ENCODE assay signal across 8 mouse cellular contexts in genomic region chr3:61363989-61364660, GRCm38 (mm10). TPM values are rescaled to one million over a fixed set of nuclear protein-coding genes. Genes with fewer than 3 reads are reported as not detected.
DNase-seq lines count a peak whose midpoint lies in the region; TF ChIP-seq lines count a peak whose summit lies in the region.

No protein-coding gene starts in this region.

- H3K36me3 ChIP-seq in macrophage (ENCODE audit: inconsistent target) = no peaks in the 10 kb centered on the region; the same call in 1 of the 2 replicates

- peak overlapping the region; percentile 80 for H3K27ac ChIP-seq in cortical plate, adult 2 months (ENCODE audit: insufficient read depth, low read length)
- peak overlapping the region; percentile 95 for H3K27ac ChIP-seq in left cerebral cortex, adult 2 months
- peak overlapping the region; percentile 98 for H3K27ac ChIP-seq in macrophage

- peak; percentile 94 for TF ChIP-seq POLR2A in cortical plate, adult 2 months (IDR thresholded peaks at IDR 0.05; ENCODE audit: extremely low read depth, insufficient read depth, low read length)

- H3K79me2 ChIP-seq in macrophage (ENCODE audit: inconsistent target) = peaks cover 43% of the 10 kb centered on the region

- TF ChIP-seq CTCF in cortical plate, adult 2 months (IDR thresholded peaks at IDR 0.05; ENCODE audit: extremely low read depth, insufficient read depth, low read length) = no peak
- TF ChIP-seq CTCF in left cerebral cortex, adult 2 months (IDR thresholded peaks at IDR 0.05) = no peak

- WGBS in macrophage (ENCODE audit: missing documents) = 0% methylated on average over 41 of the region's 51 CpGs

- intact Hi-C loops in left cerebral cortex, adult 2 months (cut with DNase I) = loop anchor here (5.0 kb wide), 3 partner anchors 97 to 828 kb away; no protein-coding TSS in a partner anchor

- DNase-seq in adipocyte (ENCODE audit: low spot score) = peak; percentile 96
- DNase-seq in gastrocnemius, adult 8-10 months (ENCODE audit: low spot score in 2 of 2) = peak; percentile 82 to 87
- peak; percentile 61 for DNase-seq in hindlimb bud, embryonic 11.5 days (ENCODE audit: extremely low spot score, low read depth, low spot score)
- DNase-seq in left cerebral cortex, adult 2 months (ENCODE audit: extremely low spot score in 1 of 2, low spot score in 2 of 2) = peak; percentile 96
- DNase-seq in retina, postnatal 7 days (ENCODE audit: low read depth, low spot score) = peak; percentile 91
- DNase-seq in urinary bladder, adult 18-20 months (ENCODE audit: low spot score in 2 of 2) = peak; percentile 88 to 93

- H3K4me3 ChIP-seq in cortical plate, adult 2 months (ENCODE audit: insufficient read depth, low read length) = peak overlapping the region; percentile 91
- peak overlapping the region; percentile 98 for H3K4me3 ChIP-seq in left cerebral cortex, adult 2 months
- peak overlapping the region; percentile 96 for H3K4me3 ChIP-seq in macrophage (ENCODE audit: inconsistent target)

- H3K4me1 ChIP-seq in cortical plate, adult 2 months (ENCODE audit: control insufficient read depth, insufficient read depth, low read length) = peaks cover 1% of the 10 kb centered on the region; the same call in 1 of the 2 replicates

RNA-seq across cellular contexts. Expression of gene B430305J03Rik, which starts 1.6 kb away (rescaled TPM):
- 1.0 and 1.2 TPM in 2 replicates for polyA plus RNA-seq in cortical plate, adult 2 months (2012; rRNA removed)
- under 1 TPM in 1 of 4 experiments, not detected in 3; 0.15 TPM for total RNA-seq in gastrocnemius, adult 8-10 months (2022)
- 1 to 10 TPM; 2.6 to 3.1 TPM for total RNA-seq in left cerebral cortex, adult 2 months (2021)
- 10 to 100 TPM in 13 of 26 experiments, 1 to 10 TPM in 13; 2.3 to 22.2 (median 10.4) TPM for total RNA-seq in macrophage (2018; cell fraction: chromatin; rRNA removed)
- total RNA-seq in macrophage (2018; cell fraction: cytosol; rRNA removed) = 10 to 100 TPM in 7 of 26 experiments, 1 to 10 TPM in 19; 4.1 to 12.4 (median 8.0) TPM
- total RNA-seq in macrophage (2018; cell fraction: nucleus; rRNA removed) = 10 to 100 TPM in 22 of 26 experiments, 1 to 10 TPM in 4; 6.6 to 32.9 (median 19.3) TPM
- 1.9 to 4.8 TPM (median 2.3 TPM) in 3 replicates for polyA plus RNA-seq in macrophage (2018)

RNA-seq across cellular contexts. Expression of gene Rap2b, which starts 2.7 kb away (rescaled TPM):
- polyA plus RNA-seq in cortical plate, adult 2 months (2012; rRNA removed) = 15.9 and 16.9 TPM in 2 replicates
- total RNA-seq in gastrocnemius, adult 8-10 months (2022) = 1 to 10 TPM in 2 of 4 experiments, under 1 TPM in 2; 0.80 to 1.2 (median 0.96) TPM
- total RNA-seq in left cerebral cortex, adult 2 months (2021) = 10 to 100 TPM; 35.2 to 38.5 TPM
- total RNA-seq in macrophage (2018; cell fraction: chromatin; rRNA removed) = 100 to 1,000 TPM in 5 of 26 experiments, 10 to 100 TPM in 21; 24.7 to 149 (median 75.7) TPM
- 100 to 1,000 TPM in 21 of 26 experiments, 10 to 100 TPM in 5; 83.8 to 180 (median 125) TPM for total RNA-seq in macrophage (2018; cell fraction: cytosol; rRNA removed)
- total RNA-seq in macrophage (2018; cell fraction: nucleus; rRNA removed) = 100 to 1,000 TPM in 25 of 26 experiments, 10 to 100 TPM in 1; 96.2 to 250 (median 160) TPM
- polyA plus RNA-seq in macrophage (2018) = 53.2 to 99.0 TPM (median 56.2 TPM) in 3 replicates

Comparison
In these comparisons a context has a peak if more than half of its experiments do, and no peak if none do; other contexts are left out.
1. Peak in every context shown above with its lines: DNase-seq, H3K4me3 ChIP-seq and H3K27ac ChIP-seq.
2. RNA of gene Rap2b, which starts 2.7 kb away (total RNA-seq): 35.2 to 38.5 TPM in left cerebral cortex, adult 2 months; 0.80 to 1.2 TPM in gastrocnemius, adult 8-10 months; every median in the first group is over 10 times any median in the second.